Mouse (Mus musculus) erythroblast, adult 5-6 weeks (primary cell): ENCODE measurements around the gene Bphl. TPM values are rescaled to one million over a fixed set of nuclear protein-coding genes. Genes with fewer than 3 reads are reported as not detected.
A peak's percentile ranks its signal among the peaks of the same experiment; 100 is the strongest.

ENCODE experiments used
- ATAC-seq: replicated peaks from 2 replicates; pipeline ENCODE4 v1.8.0; 2016; ENCODE audit warnings: moderate number of reproducible peaks, mild to moderate bottlenecking, moderate TSS enrichment, inconsistent platforms; ENCODE audit not compliant: poor library complexity, low FRiP score, severe bottlenecking
- total RNA-seq, 2 experiments: library from RNA; stranded (forward) in 1 of 2; stranded (reverse) in 1 of 2; fragments of 150-400 nt in 1 of 2; fragments of 200-764, 138-1000 nt in 1 of 2; gene quantifications; 2 replicates each; pipeline versions ENCODE4 v1.2.3 to v1.2.4; 2015 to 2017; ENCODE audit warnings: low replicate concordance in 2 of 2

Gene Bphl
- total RNA-seq, 2 experiments from 2014 or later = 0.94 to 4.8 TPM

DNA sequence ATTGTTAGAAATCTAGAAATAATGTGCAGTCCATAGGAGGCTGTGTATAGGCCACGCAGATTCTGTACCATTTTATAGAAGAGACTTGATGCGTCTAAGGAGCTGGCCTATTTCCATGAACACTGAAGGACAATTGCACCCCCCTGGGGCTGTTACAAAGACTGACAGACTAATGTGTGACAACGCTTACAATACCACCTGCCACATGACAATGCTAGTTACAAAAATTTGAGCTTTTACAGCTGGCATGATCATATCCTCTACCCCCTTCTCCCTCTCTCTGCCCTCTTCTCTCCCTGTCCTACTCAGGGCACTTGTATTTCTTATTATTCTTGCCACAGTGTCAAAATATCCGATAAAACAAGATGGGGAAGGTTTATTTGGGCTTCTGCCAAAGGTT is 44.5 kb downstream of the Bphl start:
- ATAC-seq = no peak

DNA sequence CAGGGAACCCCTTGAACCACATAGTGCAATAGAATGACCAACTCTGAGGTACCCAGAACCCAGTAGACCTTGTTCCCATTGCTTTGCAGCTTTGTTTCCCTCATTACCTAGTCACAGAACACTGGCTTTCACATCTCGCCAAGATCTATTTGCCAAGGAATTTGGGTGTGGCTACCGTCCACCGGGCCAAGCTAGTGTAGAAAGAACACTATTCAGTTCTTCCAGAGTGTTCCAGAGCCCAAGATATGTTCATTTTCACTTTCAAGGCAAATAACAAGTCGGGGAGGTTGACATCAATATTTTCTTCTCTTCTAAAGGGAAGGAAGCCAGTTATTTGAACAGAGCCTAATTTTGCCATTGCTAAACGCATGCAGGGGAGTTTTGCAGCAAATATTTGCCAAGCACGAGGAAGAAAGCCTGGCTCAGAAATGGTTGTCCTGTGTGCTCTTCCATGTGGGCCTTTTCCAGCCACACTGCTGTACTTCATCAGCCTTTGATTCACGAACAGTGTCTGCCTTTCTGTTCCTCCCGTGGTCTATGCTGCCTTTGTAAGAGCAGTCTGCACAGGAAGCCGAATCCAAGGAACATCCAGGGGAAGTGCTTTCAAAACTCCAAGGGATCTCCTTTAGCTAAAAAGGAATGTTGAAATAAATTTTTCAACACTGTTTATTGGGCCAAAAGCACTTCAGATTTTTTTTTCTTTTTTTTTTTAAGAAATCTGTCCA is 46.8 kb downstream of the Bphl start:
- ATAC-seq = no peak

DNA sequence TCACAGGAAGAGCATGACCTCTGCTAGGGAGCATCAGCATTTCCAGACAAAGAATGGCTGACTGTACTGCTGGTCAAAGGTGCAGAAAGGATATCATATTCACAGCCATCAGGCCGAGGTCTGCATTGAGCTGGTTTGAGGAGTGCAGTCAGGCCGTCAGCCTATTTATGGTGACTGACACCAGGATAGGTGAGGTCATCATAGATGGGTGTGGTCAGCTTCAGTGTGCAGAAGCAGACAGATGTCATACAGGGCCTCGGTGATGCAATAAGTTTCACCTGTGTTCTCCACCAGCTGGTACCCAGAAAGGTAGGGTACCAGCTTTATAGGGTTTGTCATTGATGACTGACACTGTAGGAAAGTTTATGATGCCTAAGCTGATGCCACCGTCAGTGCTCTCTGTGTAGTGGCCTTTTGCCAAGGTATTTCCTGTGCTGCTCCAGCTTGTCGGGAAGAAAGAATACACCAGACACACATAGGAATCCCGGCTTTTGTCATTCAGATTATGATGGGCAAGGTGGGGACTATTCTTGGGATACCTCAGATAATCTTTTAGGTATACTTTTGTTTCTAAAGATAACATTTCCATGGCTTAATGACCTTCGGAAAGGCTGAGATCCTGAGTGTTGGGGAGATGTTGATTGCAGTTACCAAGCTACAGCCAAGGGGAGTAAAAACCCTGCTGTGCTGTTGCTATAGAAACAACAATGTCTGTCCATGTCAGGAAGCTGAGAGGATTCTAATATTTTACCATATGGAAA is 49.8 kb downstream of the Bphl start:
- 0 out of 2 replicates have a peak, but pooled peaks have one; percentile 50 for ATAC-seq

DNA sequence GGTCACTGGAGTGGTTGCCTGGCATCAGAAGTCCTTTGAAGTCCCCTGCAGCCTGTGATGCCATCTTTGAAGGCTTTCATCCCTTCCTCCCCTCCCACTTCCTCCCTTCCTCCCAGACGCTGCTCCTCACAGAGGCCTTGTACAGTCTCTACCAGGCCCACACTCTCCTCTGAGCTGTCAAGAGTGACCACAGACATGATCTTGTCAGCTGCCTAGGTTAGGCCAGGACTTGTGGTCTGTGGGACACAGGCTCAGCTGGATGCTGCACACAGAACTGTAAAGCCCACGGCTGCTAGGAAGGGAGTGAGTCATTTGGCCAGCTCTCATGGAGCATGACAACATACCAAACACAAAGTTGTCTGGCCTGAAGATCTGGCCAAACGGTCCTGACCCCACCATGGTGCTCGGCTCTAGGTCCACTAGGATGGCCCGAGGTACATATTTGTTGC is 50.8 kb downstream of the Bphl start:
- peak; percentile 63 for ATAC-seq

DNA sequence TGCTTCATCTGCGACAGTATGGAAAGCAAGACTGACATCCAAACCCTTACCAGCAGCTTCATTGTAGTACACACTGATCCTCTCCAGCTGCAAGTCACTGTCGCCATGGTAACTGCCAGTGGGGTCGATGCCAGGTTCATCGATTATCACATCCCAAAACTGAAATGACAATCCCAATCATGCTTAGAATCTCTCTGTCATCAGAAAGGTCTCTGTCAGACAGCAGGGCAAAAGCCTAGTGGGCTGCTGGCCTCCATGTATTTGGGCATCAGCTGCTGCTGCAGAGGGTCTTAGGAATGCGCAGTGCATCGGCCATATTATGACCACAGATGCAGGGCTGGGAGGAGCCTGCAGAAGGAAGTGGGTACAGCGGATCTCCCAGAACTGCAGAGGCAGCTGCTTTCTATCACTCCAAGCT is 51.5 kb downstream of the Bphl start:
- ATAC-seq = no peak

DNA sequence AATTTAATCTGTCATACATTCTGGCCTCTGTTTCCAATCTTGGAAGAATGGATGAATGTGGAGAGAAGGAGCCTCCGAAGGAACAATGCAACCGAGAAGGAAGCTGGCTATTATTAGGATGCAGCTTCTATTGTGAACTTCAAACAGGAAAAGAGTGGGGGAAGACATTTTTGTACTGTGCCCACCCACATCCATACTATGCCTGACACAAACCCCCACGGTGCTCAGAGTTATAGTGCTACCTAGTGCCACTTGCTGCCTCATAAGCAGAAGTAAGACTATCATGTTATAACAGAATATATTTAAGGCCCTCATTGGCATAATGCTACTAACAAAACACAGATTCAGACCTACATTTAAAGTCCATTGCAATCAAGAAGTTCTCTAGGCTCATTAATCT is 52.0 kb downstream of the Bphl start:
- no peak for ATAC-seq

DNA sequence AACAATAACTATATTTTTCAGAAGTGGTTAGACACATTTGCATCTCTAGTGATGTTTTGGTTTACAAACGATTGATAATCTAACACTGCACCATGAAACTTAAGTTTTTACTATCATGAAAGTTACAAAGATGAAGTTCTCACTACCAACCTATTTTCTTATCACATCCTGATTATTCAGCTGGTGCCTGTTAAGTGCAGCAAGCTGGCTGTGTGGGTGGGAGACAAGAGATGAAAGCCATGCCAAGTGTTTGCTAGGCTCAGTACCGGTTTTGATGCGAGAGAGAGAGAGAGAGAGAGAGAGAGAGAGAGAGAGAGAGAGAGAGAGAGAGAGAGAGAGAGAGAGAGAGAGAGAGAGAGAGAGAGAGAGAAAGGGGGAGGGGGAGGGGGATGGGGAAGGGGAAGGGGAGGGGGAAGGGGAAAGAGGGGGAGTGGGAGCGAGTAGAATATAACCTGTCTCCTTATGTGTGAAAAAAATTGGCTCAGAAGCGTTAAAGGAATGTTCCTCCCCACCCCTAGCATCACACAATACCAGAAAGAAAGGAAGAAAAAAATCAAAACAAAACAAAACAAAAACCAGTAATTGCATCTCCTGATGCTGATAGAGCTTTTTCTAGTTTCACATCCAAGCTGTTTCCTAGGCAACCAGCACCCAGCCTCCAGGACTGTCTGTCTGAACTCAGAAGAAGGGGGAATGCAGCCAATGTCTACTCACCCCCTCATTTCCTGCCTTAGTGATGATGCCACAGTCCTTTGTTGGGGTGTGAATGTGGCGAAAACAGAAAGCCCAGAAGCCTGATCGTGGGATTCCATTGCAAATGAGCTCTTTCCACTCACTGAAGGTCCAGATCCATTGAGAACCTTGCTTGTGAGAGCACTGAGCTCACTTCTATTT is 58.4 kb downstream of the Bphl start:
- ATAC-seq = no peak

DNA sequence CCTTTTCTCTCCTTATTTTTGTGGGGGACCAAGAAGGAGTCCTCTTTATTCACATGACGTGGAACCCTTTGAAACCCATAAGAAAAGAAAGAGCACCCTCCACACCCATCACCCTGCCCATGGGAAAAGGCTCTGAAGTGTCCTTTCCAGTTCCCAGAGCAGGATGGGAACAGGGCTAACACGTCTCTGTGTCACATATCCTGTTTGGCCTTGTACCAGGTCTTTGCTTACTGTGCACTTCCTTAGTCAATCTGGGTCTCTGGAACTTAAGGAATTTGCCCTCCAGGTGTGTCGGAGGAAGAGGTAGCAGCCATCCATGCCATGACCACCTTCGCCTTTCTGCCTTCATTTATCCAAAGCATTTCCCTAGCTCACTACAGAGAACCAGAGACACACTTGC is 59.1 kb downstream of the Bphl start:
- no peak for ATAC-seq

DNA sequence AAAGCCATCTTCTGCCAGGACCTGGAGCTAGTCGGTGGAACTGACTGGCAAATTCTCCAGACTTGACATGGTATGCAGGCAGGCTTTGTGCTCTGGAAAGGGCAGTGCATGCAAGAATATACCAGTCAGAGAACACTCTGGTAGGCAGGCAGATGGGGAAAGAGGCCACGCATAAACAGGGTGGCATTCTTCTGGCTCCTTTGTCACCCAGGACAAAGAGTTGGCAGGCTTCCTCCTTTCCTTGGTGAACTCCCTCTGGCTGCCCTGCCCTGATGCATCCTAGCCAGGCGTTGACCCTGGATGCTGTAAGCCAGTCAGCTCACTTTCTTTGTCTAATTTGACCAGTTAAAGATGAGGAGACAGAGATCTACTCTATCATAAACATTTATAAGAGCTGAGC is 59.7 kb downstream of the Bphl start:
- ATAC-seq = no peak

DNA sequence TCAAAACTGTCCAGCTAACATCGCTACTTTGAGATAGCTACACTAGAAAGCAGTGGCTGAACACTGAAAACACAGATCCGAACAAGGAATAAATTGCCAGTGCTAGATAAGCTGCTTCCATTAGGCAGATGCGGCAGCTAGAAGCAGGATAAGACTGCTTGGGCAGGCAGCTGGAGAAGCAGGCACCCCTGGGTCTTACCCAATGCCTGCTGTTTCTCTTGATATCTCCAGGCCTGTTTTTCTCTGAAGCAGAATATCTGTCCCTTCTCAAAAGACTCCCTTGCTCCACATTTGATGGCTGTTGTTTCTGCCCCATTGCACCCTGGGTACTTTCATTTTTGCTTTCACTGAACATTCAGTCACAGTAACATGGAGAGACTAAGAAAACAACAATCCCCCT is 63.3 kb downstream of the Bphl start:
- peak; percentile 72 for ATAC-seq

DNA sequence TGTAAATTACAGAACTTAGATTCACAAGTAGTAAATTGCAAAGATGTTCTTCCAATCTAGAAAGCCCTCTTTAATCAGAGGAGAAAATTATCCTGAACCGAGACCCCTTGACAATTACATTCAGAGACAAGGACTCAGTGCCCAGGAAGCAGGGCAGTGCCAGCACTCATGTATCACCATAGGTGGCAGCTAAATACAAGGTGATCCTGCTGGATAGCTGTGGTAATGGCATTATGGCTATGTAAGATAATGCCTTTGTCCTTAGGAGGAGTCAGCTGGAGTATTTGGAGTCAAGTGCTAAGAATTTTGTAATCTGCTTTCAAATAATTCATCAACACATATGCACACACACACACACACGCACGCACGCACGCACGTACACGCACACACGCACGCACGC is 63.9 kb downstream of the Bphl start:
- ATAC-seq = 0 out of 2 replicates have a peak, but pooled peaks have one; percentile 66

DNA sequence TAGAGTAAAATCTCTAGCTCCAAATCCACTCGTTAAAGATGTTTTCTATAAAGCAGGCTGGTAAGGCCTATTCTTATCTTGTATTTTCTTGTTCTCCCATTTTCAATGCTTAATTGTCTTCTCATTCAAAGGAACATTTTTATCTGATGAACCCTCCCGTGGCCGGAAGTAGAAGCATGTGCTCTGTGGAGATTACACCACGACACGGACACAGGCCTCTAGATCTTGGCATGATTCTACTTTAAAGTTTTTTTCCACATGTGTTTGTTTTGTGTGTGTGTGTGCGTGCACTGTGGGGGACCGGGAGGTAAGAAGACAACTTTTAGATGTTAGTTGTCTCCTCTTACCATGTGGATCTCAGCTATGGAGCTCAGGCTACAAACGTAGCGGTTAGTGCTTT is 64.5 kb downstream of the Bphl start:
- ATAC-seq = no peak

DNA sequence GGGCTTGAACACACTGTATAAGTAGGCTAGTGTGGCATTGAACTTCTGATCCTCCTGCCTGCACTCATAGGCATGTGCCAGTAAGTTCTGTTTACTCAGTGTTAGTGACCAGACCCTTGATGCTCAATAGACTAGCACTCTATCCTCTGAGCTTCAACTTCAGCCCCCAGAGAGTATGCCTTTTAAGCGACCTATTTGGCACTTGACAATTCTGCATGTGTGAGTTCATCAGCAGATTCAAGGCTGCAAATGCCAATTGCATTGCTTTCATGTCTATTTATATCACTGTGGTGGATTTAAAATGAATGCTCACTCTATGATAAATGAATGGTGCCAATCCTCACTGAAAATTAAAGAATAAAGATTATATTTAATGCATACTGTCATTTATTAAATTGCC is 68.0 kb downstream of the Bphl start:
- ATAC-seq = no peak

DNA sequence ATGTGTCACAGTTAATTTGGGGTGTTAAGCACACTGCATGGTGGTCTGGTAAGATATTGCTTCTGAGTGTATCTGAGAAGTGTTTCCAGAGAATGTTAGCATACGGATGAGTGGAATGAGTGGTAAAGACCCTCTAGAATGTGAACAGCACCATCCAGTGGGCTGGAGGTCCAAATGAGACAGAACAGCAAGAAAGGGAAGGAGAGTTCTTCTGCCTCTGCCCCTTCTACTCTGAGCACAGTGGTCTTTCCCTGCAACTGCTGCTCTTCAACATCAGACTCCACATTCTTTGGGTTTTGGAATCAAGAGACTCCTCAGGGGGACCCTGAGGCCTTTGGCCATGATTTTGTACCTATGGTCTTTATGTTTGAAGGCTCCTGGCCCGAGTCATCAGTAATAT is 68.9 kb downstream of the Bphl start:
- no peak for ATAC-seq

DNA sequence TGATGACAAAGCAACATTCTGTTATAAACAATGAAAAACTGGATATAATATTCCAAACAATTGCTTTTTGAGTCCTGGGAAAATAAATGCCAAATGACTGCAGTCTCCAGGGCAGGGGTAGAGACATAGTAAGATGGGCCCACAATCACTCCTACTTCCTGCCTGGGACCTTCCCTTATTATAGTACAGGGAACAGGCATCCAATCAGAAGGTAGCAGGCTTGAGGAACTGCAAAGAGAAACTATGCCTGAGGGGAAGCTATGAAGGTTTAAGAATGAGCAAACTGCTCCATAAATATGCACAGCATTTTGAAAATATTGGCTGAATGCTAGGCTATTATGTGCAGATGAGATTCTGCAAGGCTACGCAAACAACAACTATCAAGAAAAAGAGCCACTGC is 69.6 kb downstream of the Bphl start:
- ATAC-seq = no peak

DNA sequence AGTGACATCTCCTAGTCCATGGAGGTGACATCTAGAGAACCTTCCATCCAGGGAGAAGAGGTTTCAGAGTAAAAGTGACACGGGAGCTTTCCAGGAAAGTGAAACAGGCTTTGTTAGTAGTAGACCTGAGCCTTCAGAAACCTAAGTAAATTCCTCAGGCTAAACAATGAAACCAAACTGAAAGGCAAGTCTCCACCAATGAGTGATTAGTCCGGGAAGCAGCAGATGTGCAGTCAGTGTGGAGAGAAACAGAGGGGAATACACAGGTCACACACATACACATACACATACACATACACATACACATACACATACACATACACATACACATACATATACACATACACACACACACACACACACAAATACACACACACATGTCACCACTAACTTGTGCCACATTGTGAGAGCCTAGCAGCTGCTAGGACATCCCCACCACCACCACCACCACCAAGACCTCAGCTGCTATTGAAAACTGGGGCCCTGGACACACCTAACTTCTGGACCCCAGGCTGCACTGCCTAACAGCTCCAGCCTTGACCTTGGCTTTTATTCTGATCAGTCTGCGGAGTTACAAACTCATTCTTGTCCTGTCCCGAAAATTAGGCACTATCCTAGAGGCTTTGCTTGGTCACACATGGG is 71.8 kb downstream of the Bphl start:
- ATAC-seq = no peak

DNA sequence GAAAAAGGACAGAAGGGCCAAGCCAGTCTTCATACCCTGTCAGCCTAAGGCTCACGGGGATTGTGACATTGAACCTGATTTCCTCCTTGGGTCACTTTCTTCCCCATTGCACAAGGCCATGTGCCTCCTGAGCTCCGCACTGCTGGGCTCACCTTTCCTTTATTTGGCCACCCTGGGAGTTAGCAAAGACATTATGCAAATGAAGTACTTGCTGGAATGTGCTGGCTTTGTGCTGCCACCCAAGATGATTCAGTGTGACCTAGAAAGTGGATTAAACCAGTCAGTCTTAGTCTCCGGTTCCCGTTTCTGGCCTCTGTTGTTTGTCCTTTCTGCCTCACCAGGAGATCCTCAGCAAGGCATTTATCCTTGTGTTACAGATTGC is 72.3 kb downstream of the Bphl start:
- no peak for ATAC-seq

DNA sequence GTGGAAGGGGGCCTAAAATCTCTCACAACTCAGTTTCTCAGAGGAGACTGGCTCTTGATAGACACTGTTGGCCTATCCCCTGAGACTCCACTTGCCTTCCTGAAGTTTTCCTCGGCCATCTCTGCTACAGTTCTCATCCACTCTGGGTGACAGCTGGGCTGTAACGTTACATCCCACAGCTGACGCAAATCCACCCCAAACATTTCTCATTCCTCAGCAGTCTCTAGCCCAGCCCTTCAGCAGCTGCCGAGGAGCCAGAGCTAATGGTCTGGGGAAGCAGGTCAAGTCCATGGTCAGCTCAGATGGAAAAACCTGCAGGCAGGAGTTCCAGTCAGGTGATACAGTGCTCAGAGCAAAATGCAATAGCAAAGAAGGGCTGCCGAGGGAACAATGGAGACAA is 73.6 kb downstream of the Bphl start:
- ATAC-seq = no peak

DNA sequence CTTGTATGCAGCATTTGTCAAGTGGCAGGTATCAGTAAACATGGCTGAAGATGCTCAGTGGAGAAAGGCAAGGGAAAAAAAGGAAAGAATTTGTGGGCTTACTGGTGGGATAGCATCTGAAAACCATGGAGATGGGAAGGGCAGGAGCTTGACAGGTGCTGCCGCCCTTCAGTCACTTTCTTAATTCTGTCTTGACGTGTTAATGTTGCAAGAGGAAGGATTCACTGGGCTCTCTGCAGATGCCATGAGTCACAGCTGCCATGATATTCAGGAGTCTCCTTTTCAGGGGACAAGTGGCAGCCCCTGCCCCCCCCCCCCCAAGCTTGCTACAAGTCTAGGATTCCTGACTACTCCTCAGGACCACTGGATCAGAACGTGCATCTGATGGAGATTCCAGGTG is 74.5 kb downstream of the Bphl start:
- no peak for ATAC-seq
